Mouse (Mus musculus) monocyte, adult 2 months (primary cell): ENCODE measurements around the gene Nampt.
"Not testable (repeated sequence)": the region's sequence is repeated elsewhere in the genome, so short reads cannot be mapped to it uniquely, and the experiment has no call there.

ENCODE experiments used
- DNase-seq, 2 experiments: peaks; one replicate each; pipeline ENCODE4 v3.0.0; 2022; ENCODE audit warnings: low spot score in 2 of 2, low read depth in 1 of 2

Gene Nampt

DNA sequence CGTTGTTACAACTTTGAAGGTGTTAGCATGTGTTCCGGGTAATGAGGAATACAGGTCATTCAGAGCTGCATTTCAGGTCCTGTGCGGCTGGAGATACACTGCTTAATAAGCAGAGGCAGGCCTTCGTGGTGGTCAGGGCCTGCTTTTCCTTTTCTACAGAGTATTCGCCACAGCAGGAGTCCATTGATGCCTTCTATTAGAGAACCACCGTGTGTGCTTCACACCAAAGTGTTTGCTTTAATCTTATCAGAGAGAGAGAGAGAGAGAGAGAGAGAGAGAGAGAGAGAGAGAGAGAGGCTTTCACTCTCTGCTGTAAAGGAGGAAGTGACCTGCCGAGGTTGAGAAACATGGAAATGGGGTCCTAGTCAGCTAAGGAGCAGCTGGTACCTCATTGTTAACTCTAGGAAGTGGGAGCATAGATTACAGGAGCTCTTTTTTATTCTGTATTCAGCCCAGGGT is 22.1 kb downstream of the Nampt start:
- no peak for DNase-seq

DNA sequence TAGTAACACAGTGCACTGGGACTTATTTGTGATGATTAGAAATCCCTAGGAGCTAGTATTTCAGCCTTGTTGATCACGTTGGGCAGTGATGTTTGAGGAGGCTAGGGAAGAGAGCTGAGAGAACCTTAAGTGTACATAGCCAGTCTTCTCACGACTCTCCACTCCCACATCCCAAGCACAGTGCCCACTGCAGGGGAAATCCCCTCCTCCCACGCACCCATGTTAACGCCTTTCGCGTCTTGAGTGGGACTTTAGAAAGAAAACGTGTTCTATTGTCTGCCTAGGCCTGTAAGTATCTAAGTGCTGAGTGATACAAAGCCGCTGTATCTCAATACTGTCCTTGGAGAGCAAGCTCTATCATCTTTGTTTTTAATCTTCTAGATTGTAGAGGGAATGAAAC is 27.0 kb downstream of the Nampt start:
- no peak for DNase-seq

DNA sequence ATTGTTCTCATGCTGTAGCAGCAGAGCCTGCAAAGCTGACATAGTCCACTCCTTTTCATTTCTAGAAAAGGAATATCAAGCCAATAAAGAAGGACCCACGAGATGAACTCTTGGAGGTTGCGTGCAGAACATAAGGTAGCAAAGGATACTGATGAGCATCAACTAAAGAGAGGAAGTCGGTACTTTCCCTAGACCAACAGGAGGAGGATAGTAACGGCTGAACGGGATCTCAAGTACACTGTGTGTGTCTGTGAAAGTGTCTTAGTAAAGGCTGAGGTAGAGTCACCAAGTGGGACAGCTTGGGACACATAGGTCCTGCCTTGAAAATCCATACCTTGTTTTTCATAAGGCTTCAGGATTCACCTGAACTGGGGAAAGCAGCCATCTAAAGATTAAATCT is 34.4 kb downstream of the Nampt start:
- DNase-seq, result no peak

DNA sequence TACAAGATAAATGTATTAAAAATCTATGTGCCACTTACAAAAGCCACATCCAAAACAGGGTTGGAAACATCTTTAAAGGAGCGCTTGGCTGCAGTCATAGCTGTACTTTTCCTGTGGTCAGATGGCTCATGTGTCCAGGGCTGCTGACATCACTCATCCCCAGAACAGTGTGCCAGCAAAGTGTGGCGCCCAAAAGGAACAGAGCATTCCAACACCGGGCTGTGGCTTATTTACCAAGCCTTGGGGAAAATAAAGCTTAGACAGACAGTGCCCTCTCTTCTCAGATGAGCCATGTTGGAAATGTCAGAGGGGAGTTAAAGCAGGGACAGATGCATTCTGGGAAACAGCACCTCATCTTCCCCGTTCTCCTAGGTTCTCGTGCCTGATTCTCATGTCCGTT is 35.5 kb downstream of the Nampt start:
- no peak for DNase-seq

DNA sequence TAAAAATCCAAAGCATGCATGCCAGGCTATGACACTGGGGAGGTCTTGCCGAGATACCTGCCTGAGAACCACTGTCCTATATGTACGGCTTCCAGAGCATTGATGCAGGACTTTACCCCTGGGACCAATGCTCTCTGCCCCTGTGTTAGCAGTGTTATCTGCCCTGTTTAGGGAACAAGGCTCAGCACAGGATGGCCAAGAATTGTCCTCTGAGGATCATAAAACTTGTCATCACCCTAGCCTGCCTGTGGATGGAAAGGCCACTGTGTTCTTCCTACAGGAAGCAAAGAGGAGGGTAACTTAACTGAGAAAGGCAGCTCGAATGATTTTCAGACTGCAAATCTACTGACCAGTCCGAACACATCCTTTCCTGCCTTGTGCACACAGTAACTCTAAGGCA is 36.1 kb downstream of the Nampt start:
- DNase-seq, result no peak

DNA sequence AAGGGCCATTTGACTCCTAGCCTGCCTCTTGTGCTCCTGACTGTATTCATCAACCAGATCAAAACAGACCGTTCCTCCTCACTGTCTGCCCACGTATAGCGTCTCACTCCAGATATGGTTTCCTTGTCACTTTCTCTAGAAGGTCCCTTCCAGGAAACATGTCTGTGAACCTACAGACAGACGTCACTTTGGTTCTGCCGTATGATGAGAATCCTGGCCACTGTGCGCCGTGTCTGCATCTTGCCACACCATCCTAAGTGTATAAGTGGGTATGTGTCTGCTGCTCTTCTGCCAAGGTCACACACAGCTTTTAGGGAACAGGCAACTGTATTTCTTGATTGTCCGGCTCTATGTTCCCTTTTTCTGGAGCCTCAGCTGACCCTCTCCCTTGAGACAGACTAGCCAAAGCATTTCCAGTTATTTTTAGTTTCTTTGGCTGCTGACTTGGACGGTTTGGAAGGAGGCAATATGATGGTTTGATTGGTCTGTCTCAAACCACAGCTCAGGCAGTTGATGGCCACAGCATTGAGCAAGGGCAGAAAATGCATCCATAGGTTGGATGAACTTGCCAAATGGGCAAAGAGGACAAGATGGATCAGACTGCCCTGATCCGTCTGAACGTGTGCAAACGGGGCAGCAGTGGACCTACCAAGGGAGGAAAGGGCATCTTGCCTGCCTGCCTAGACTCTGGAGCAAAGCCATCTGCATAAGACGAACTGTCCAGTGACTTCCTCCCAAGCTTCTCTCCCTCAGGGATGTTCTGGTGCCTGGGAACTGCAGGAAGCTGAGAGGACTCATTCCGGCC is 37.6 kb downstream of the Nampt start:
- peak; percentile 37 to 43 for DNase-seq

DNA sequence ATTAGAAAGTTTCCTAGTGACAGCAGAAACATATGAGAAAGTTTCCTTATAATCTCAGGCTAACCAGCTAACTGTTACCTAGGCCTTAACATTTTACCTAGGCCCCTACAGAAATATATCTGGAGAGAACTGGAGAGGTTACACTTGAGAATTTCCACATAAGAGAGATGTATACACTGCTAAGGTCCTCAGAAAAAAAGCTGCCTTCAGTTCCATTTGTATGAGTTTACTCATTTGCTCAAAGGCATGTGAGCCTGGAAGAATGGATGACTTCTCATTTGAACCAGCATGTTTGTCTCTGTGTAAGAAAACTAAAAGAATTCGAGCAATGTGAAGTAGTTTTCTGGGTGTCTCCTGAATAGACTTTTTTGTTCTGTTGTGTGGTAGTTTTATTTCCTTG is 39.1 kb downstream of the Nampt start:
- DNase-seq, result no peak

DNA sequence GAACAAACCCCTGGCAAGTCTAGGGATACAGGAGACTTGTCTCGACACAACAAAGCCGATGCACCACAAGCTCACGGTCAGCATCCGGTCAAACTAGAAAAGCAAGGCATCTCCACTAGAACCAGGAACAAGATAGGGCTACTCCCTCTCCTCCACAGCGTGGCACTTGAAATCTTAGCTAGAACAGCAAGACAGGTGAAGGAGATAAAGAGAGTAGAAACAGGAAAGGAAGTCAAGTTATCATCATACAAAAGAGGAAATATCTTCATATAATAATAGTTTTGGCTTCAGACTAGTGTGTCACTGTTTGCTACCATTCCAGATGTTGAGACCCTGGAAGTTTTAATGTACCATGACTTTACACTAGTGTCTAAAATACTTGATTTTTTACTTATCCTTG is 41.5 kb downstream of the Nampt start:
- no peak for DNase-seq

DNA sequence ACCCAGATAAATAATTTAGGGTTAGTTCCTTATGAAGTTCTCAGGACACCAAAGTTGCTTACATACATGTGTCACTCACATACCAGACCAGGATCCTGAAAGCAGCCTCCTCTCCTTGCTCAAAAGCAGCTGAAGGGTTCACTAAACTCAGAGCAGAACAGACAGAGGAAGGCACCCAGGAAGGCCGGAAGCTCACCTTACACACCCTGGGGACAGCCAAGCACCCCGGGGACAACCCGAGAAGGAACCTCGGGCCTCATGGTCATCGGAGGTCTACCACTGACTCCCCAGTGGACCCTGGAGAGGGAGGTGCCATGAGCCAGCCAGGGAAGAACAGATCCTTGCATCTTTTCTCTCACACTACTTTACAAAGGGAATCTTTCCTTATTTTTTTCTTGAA is 51.5 kb downstream of the Nampt start:
- DNase-seq, result no peak

DNA sequence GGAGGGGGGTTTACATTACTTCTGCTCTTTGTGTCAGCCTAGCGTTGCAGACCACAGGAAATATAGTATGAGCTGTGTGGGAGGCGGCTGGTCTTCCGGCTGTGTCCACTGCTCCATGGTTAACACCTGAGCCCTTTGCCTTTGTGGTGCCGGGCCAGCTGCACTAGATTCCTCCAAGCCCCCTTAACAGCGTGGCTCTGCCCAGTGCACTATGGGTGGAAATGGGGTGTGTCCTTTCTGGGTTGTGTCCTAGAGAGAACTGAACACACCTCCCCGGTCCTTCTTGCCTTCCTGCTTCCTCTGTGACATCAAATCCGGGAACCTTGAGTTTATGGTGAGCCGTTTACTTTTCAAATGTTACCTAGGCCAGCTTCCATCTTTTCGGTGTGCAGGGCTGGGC is 58.2 kb downstream of the Nampt start:
- no peak for DNase-seq

DNA sequence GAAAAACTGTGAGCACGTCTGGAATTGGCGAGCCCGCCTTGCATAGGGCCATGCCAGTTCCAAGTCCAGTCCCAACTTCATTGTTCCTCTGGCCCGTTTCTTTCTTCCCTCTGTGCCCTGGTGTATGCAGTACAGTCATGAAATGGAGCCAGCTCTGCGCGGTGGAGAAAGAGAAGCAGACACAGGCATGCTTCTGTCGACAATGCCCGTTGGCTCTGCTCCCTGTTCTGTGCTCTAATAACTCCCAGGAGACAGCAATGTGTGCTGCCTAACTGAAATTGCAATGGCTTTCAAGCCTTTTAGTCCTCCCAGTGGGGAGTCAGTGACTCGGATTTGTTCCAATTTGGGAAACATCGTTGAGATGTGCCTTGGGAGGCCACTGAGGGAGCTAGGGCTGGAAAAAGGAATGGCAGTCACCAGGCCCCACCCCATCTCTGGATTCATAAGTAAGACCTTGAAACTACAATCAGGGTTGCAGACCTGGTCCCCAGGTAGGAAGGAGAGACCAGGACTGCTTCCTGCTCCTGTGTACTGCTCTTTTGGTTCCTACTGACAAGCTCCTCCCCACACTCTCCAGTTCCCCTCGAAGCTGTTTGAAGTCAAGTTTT is 58.7 kb downstream of the Nampt start:
- DNase-seq, result no peak

DNA sequence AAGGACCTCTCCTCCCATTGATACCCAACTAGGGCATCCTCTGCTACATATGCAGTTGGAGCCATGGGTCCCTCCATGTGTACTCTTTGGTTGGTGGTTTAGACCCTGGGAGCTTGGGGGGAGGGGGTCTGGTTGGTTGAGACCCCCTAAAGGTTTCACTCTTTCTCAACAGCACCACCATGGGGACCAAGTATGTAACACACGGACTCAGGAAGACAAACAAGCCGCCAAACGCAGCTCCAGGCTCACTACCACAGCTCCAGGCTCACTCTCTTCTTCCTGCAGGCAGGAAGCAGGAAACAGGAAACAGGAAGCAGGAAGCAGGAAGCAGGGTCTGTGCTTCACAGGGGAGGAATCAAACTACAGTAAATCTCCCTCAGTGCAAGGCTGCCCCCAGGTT is 60.0 kb downstream of the Nampt start:
- no peak for DNase-seq

DNA sequence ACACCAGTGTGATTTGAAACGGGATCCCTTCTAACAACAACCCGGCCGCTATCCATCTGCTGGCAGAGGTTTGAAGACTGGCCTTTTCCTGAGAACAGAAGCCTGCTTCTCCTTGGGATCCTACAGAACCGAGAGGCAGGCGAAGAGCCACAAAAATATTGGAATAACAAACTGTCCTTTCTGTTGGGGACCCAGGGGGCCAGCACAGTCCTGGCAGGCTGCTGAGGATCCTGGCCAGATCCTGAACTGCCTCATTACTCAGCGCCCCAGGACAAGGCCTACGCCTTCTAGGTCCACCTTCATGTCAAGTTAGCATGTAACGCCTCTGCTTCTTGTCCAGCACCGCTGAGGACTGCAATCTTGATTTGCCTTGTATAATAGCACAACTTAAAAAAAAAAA is 65.0 kb downstream of the Nampt start:
- DNase-seq, result no peak

DNA sequence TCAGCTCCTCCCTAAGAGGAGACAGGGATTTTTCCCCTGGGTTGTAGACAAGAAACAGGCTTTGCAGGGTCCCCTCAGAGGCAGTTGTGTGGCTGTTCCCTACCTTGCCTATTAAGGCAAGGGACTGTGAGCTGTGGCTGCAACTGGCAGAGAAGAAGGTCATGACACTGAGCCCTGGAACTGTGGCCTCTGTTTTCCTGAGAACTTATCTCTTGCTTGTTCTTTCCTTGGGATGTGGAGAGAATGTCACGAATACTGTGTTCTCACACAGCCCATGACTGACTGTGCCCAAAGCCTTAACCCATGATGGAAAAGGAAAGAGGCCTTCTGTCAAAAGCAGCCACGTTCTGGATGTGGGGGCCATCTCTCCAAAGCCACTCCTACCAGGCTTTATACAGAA is 65.7 kb downstream of the Nampt start:
- DNase-seq, result no peak

DNA sequence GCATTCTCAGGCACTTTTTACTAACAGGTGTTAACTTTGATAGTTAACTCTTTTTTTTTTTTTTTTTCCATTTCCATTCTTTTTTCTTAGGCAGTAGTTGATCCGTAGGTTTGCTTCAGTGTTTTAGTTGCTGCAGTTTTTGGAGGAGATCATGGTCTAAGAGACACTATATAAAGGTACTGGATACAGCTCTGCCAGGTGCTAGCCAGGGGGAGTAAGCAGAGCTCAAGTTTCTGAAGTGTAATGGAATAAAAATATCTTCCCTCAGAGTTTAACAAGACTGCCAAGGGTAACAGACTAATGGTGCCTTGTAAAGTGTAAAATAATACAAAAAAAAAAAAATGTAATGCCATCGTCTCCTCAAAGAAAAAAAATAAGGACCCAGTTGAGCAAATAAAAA is 67.0 kb downstream of the Nampt start:
- no peak for DNase-seq

DNA sequence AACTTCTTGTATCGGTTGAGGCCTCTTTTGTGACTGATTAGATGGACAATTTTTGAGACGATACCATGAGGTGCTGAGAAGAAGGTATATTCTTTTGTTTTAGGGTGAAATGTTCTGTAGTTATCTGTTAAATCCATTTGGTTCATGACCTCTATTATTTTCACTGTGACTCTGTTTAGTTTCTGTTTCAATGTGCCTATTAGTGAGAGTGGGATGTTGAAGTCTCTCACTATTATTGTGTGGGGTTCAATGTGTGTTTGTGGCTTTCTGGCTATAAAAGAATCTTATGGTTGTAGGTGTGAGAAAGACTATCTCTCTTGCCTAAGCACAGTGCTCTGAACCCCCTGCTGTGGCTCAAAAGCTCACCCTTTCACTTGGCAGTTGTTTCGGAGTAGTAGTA is 68.9 kb downstream of the Nampt start:
- DNase-seq, result no peak

DNA sequence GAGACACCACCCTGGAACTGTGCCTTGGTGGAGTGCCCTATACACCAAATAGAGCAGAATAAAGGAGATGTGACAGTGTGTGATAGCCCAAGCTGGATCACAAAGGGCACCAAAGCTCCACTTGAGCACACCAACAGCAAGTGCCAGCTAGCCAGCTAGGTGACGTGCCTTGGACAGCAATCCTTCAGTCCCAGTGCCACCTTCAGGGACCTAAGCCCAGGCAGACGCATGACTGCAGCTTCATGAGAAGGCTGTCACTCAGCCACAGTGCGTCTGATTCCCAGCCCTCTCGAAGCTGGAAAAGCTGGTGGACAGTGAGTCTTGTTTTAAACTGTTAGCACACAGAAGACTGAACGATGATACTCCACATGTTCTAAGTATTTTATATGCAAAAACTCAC is 70.5 kb downstream of the Nampt start:
- no peak for DNase-seq

DNA sequence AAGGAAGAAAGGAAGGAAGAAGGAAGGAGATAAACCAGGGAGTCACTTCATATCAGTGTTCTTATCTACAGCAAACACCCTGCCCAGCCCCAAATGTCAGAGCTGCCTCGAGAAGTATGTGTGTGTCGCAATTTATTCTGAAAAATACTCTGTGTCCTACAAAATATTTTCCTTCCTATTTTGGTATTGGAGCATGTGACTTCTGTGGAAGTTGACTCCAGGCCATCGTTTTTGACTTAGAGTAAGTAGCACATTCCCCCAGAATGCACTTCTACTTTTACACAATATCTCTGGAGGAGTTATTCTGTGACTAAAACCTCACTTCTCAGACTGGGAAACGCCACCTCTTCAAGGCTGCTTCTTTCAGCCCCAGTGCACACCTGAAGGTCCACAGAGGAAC is 71.1 kb downstream of the Nampt start:
- no peak for DNase-seq

DNA sequence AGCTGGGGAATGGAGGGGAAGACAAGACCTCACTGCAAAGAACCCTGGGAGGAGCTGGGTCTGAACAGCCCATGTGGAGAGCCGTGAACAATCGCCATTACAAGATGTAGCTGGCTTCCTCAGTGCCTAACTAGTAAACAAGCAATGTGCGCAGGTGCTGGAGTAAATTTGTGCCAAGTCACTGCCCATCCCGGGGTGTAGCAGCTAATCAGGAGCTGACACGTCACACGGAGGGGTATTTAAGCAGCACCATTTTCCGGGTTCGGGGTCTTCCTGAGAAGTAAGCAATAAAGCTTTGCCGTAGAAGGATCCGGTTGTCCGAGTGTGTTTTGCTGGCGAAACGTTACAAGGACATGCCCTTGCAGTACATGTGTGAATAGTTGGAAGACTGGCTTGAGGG is 71.9 kb downstream of the Nampt start:
- DNase-seq, result not testable (repeated sequence)

DNA sequence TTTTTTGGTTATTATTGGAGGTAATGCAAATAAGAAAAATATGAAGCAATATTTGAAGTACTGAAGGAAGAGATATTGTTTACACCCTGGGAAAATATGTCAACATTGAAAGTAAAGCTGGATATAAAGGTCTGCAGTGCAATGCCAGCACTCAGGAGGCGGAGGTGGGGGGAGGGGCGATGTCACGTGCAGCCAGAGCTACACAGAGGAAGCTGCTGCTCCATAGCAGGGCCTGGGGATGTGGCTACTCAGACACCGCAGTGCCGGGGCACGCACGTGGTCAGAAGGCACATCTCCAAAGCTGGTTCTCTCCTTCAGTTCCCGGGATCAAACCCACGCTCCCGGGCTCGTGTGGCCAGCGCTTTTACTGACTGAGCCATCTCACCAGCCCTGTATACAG is 73.9 kb downstream of the Nampt start:
- DNase-seq, result no peak

DNA sequence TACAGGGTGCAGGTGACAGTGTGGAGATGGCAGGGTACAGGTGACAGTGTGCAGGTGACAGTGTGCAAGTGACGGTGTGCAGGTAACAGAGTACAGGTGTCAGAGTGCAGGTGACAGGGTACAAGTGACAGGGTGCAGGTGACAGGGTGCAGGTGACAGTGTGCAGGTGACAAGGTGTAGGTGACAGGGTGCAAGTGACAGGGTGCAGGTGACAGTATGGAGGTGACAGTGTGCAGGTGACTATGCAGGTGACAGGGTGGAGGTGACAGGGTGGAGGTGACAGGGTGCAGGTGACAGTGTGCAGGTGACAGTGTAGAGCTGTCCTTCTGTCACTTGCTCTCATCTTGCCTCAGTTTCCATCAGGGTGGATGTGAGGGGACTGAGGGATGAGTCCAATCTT is 76.5 kb downstream of the Nampt start:
- no peak for DNase-seq

DNA sequence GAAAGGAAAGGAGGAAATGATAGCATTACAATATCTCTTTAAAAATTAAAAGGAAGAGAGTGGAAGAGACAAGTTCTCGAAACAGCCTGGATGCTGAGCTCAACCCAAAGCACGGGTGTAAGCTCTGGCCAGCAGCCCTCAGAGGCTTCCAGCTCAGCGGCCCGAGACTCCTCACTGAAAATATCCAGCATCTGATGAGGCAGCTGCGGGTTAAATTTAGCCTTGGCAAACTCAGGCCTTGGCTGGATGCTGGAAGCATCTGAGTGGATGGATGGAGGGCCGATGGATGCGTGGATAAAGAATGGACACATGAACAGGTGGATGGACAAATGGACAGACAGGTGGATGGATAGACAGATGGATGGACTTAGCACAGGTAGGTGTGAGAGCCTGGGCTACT is 77.2 kb downstream of the Nampt start:
- no peak for DNase-seq
